Mouse (Mus musculus) lung, adult 2 months (tissue): Measurements from ENCODE around the gene Gstp1. TPM values are rescaled to one million over a fixed set of nuclear protein-coding genes. Genes with fewer than 3 reads are reported as not detected.
"Not testable (repeated sequence)": the region's sequence is repeated elsewhere in the genome, so short reads cannot be mapped to it uniquely, and the experiment has no call there.

Source experiments
- DNase-seq: peaks from one replicate; pipeline ENCODE4 v3.0.0; 2022
- H3K4me1 ChIP-seq: fragments of 200-500 bp; 2 replicates; pipeline ENCODE4 v1.6.1; 2011; ENCODE audit warnings: low read length; ENCODE audit not compliant: control insufficient read depth, insufficient read depth
- H3K4me3 ChIP-seq: fragments of 200-500 bp; replicated peaks from 2 replicates; pipeline ENCODE3; 2011; ENCODE audit warnings: low read depth, mild to moderate bottlenecking, control low read depth, low read length; ENCODE audit errors: extremely low read depth
- CTCF ChIP-seq: fragments of 200-500 bp; IDR thresholded peaks from 2 replicates; pipeline ENCODE4 v1.5.1; 2011; ENCODE audit warnings: mild to moderate bottlenecking, low read length, control low read depth; ENCODE audit not compliant: insufficient read depth
- POLR2A ChIP-seq: fragments of 200-500 bp; IDR thresholded peaks from 2 replicates; pipeline ENCODE4 v1.6.1; 2011; ENCODE audit warnings: low read depth, mild to moderate bottlenecking, control low read depth, low read length, borderline replicate concordance; ENCODE audit errors: extremely low read depth
- WGBS: fragments of 180-500 bp; shearing (Covaris S2); methylation state at CpG from one replicate; pipeline ENCODE4 v1.1.7; 2018; 5-methylcytosine and 5-hydroxymethylcytosine counted together
- polyA plus RNA-seq: library from polyadenylated mRNA; depleted of rRNA; stranded (reverse); fragments of >200 nt; gene quantifications from 2 replicates; pipeline ENCODE4 v1.2.3, GENCODE M21; 2012

Gstp1 gene
- polyA plus RNA-seq, 1 experiment, result 656 TPM

GRCm38 (mm10) chr19:4075531-4075930, 37.7 kb upstream of the Gstp1 start:
- no peak for DNase-seq
- Histone ChIP-seq H3K4me1 (no peaks in the 10 kb centered on the region), H3K4me3 (no peak overlapping the region)
- WGBS, result 90% methylated on average over 1 of the region's 1 CpGs
- TF ChIP-seq POLR2A (no peak), CTCF (no peak)

GRCm38 (mm10) chr19:4072706-4073424, 35.1 kb upstream of the Gstp1 start:
- no peak for DNase-seq
- 76% methylated on average over 6 of the region's 6 CpGs for WGBS
- no peak for TF ChIP-seq POLR2A
- no peak for TF ChIP-seq CTCF
- H3K4me1 ChIP-seq, result no peaks in the 10 kb centered on the region
- H3K4me3 ChIP-seq, result no peak overlapping the region

DNA sequence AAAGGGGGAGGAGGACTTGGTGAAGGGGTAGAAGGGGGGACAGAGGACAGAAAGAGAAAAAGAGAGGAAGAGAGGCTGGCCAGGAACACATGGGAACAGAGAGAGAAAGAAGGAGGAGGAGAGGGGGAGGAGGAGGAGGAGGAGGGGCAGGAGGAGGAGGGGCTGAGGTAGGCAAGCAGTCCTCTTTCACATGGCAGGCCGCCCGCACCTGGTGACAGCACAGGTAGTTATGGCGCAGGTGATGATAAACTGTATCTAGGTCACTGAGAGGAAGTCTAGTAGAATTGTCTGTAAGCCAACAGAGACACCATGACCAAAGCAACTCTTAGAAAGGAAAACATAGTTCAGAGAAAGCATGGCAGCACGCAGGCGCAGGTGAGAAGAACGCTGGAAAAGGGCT, 33.6 kb upstream of the Gstp1 start:
- Histone ChIP-seq H3K4me1 (no peaks in the 10 kb centered on the region), H3K4me3 (no peak overlapping the region)
- DNase-seq, result no peak
- TF ChIP-seq POLR2A, result no peak
- TF ChIP-seq CTCF, result no peak
- WGBS, result 92% methylated on average over 6 of the region's 6 CpGs

- Histone ChIP-seq H3K4me1 (no peaks in the 10 kb centered on the region), H3K4me3 (no peak overlapping the region)
- no peak for TF ChIP-seq POLR2A
- no peak for TF ChIP-seq CTCF
- no peak for DNase-seq
- 69% methylated on average over 8 of the region's 8 CpGs for WGBS
These were observed 33.0 kb upstream of the Gstp1 start for GRCm38 (mm10) chr19:4070756-4071155.

DNA sequence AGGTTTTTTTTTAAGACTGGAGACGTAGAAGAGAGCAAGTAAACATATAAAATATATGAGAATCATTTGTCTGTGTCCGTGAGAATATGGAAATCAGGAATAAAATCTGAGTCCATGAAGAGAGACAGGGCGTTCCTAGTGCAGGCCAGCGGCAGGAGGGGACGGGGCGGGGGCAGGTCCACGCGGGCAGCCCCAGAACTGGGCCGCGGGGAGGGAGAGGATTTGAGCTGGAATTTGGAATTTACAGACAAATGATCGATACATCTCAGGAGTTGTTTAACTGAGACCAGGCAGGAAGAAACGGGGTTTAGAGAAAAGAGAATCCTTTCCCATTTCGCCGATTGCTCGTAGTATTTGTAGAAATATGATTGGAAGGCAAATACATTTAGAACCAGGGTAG, 32.5 kb upstream of the Gstp1 start:
- H3K4me1 ChIP-seq, result no peaks in the 10 kb centered on the region
- WGBS, result 80% methylated on average over 15 of the region's 15 CpGs

DNA sequence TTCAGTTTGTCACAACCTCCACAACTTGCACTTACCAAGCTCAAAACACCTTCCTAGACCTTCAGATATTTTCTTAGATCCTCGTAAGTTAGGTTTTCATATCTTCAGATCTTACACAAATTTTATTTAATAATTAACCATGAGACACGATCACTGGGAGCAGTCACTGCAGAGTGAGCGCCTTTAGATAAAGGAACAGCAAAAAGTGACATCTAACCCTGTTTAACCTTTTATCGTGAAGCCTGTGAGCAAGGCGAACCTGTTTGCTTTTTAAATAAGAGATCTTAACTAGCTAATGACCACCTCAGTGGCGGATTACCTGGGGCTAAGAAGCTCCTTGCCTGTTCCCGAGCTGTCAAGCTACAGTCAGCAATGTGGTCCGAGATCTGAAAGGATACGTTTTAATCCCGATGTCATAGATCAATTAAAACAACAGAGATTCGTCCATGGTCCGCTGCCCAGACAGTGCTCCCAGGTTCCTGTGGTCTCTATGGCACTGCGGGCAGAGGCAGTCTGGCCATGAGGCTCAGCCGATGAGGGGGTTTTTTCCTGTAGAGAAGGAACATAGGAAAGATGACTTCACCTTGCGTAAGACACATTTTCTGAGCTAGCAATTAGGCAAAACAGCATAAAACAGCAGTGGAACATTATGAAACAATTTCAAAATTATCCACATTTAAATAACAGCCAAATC, 31.1 kb upstream of the Gstp1 start:
- no peak for DNase-seq
- 67% methylated on average over 15 of the region's 15 CpGs for WGBS
- no peak for TF ChIP-seq POLR2A
- TF ChIP-seq CTCF, result no peak
- no peak overlapping the region for H3K4me3 ChIP-seq
- H3K4me1 ChIP-seq, result no peaks in the 10 kb centered on the region

More for the DNA sequence above, 32.5 kb upstream of the Gstp1 start:
- no peak overlapping the region for H3K4me3 ChIP-seq
- DNase-seq, result no peak
- TF ChIP-seq CTCF, result no peak
- no peak for TF ChIP-seq POLR2A

DNA sequence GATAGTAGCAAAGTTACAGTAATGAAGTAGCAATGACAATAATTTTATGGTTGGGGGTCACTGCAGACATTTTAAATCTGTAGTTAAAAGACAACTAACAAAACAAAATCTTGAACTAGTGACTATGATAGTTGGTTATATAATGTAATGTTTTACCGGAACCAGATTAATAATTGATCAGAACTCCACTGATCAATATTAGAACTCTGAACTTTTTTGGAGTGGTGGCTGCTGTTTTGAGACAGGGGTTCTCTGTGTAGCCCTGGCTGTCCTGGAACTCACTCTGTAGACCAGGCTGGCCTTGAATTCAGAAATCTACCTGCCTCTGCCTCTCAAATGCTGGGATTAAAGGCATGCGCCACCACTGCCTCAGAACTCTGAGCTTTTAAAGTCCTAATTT, 30.5 kb upstream of the Gstp1 start:
- WGBS, result 94% methylated on average over 2 of the region's 2 CpGs
- DNase-seq, H3K4me3 ChIP-seq, H3K4me1 ChIP-seq: not testable (repeated sequence)

GRCm38 (mm10) chr19:4066877-4067276, 29.1 kb upstream of the Gstp1 start:
- TF ChIP-seq CTCF, result no peak
- TF ChIP-seq POLR2A, result no peak
- no peak for DNase-seq
- Histone ChIP-seq H3K4me1 (no peaks in the 10 kb centered on the region), H3K4me3 (no peak overlapping the region)

- Histone ChIP-seq H3K4me3 (no peak overlapping the region), H3K4me1 (no peaks in the 10 kb centered on the region)
- no peak for DNase-seq
- TF ChIP-seq CTCF (no peak), POLR2A (no peak)
- WGBS, result 40% methylated on average over 6 of the region's 6 CpGs
These were observed 28.5 kb upstream of the Gstp1 start for GRCm38 (mm10) chr19:4066280-4066679.

DNA sequence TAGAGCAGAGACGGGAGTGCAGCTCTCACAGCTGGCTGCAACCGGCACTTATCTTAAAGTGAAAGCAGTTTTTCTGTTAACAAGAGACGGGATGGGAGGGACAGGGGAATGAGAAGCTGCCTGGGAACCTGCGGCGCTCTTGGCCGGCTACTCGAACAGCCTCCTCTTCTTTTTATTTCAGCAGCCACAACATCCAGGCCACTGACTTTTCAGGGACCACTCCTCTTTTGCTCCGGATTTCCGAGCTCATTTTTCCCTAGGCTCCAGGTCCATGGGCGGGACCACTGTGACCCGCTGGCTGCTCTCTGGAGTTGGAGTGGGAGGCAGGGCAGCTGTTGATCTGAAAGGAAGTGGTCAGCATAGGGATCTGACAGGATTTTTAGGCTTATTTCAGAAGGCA, 26.7 kb upstream of the Gstp1 start:
- 3% methylated on average over 6 of the region's 11 CpGs for WGBS
- not testable (repeated sequence) for DNase-seq, H3K4me1 ChIP-seq, H3K4me3 ChIP-seq

DNA sequence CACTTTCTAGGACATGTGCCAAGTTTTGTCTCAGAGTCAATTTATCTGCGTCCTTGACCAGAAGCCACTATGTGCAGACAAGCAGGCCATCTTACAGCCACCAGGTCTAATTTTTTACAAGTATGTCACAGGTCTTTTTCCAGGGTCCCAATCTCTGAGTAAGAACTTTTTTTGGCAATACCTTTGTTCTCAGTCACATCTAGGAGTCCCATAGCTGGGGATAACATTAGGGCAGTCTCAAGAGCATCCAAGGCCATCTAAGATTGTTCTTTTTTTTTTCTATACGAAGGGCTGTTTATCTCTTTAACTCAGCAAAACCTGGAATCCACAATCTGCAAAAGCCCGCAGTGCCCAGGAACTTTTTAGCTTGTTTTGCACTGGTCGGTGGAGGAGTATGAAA, 25.6 kb upstream of the Gstp1 start:
- WGBS, result 47% methylated on average over 4 of the region's 4 CpGs
- H3K4me1 ChIP-seq, DNase-seq, H3K4me3 ChIP-seq: not testable (repeated sequence)
